Mouse (Mus musculus): ENCODE measurements around the gene Bmp6.

GRCm38 (mm10) chr13:38534731-38535130 is 189.8 kb downstream of the Bmp6 start:
- TF ChIP-seq CTCF (IDR thresholded peaks at IDR 0.05; ENCODE audit: control insufficient read depth, insufficient read depth, low read length) (no peak), POLR2A (IDR thresholded peaks at IDR 0.05; ENCODE audit: borderline replicate concordance, control insufficient read depth, low read depth, low read length) (no peak)
